Mouse (Mus musculus): ENCODE data around the gene Trp53rkb. TPM values are rescaled to one million over a fixed set of nuclear protein-coding genes. Genes with fewer than 3 reads are reported as not detected.

The Trp53rkb gene
- polyA plus RNA-seq, 1 experiment from 2014 or later = 7.3 TPM

DNA sequence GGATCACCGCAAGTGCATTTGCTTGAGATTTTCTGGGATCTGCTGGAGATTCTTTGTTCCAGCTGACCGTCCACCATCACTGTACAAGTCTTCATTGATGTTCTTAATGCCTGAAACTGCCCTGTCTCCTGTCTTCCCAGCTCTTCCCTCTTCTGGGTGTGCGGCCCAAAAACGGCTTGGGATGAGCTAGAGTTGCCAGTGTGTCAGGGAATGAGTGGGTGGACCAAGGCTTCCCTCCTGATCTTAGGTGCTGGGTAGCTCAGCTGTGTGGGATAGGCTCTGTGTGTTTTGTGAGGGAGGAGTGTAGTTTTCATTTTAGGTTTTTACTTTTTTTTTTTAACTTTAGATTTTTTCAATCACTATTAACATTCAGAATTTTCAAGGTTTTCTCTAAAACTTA lies 42.5 kb downstream of the Trp53rkb start:
- H3K27ac ChIP-seq (ENCODE audit: low read depth, low read length) = no peak overlapping the region
- ATAC-seq = no peak
- WGBS = 94% methylated on average over 4 of the region's 4 CpGs

DNA sequence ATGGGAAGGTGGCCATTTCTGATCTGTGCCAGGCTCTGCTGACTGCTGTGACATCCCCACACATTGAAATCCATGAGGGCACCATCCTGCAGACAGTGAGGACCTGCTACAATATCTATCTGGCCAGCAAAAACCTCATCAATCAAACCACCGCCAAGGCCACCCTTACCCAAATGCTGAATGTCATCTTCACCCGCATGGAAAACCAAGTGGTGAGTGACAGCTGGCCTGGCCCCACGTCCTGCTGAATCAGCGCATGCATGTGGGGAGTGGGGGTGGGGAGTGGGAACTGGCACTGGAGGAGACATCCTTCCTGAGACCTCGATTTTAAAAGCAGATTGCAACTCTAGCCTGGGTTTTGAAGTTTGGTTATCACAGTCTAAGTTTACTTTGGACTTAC lies 43.2 kb downstream of the Trp53rkb start:
- H3K9ac ChIP-seq (ENCODE audit: low read depth, low read length) = no peak overlapping the region
- no peak for ATAC-seq
- H3K27me3 ChIP-seq (replicated peaks; ENCODE audit: control insufficient read depth, insufficient read depth, low read length) = no peaks in the 10 kb centered on the region
- WGBS = 64% methylated on average over 5 of the region's 5 CpGs
- H3K36me3 ChIP-seq (ENCODE audit: control insufficient read depth, insufficient read depth, low read length) = peaks cover 2% of the 10 kb centered on the region; the same call in 1 of the 2 replicates
- H3K9me3 ChIP-seq (ENCODE audit: control insufficient read depth, low read length) = no peaks in the 10 kb centered on the region
- H3K27ac ChIP-seq (ENCODE audit: low read depth, low read length) = no peak overlapping the region
- H3K4me2 ChIP-seq (ENCODE audit: low read length) = no peak overlapping the region
- H3K4me1 ChIP-seq (ENCODE audit: control insufficient read depth, insufficient read depth, low read depth, low read length) = no peaks in the 10 kb centered on the region
- H3K4me3 ChIP-seq (ENCODE audit: low read length) = no peak overlapping the region

More for the DNA sequence above, 42.5 kb downstream of the Trp53rkb start:
- Histone ChIP-seq H3K9me3 (ENCODE audit: control insufficient read depth, low read length) (no peaks in the 10 kb centered on the region), H3K4me2 (ENCODE audit: low read length) (no peak overlapping the region), H3K9ac (ENCODE audit: low read depth, low read length) (no peak overlapping the region), H3K27me3 (replicated peaks; ENCODE audit: control insufficient read depth, insufficient read depth, low read length) (no peaks in the 10 kb centered on the region), H3K4me1 (ENCODE audit: control insufficient read depth, insufficient read depth, low read depth, low read length) (no peaks in the 10 kb centered on the region), H3K36me3 (ENCODE audit: control insufficient read depth, insufficient read depth, low read length) (peaks cover 2% of the 10 kb centered on the region; the same call in 1 of the 2 replicates), H3K4me3 (ENCODE audit: low read length) (no peak overlapping the region)

DNA sequence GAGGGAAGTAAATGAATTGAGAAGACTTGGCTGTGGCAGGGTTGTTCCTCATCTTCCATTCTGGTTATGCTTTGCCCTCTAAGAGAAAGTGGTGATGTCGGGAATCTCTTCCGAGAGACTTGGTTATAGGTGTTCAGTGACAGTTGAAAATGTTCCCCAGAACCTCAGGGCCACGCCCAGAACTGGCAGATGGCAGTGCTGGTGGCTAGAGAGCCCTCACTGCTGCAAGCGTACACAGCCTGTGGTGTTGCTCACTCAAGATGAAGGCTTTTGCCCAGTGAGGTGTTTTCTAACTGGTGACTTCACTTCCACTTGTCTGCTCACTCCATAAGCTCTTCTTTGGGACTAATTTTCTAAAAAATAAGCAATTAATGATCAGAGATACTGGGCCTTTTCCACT lies 49.5 kb downstream of the Trp53rkb start:
- Histone ChIP-seq H3K4me3 (ENCODE audit: low read length) (no peak overlapping the region), H3K36me3 (ENCODE audit: control insufficient read depth, insufficient read depth, low read length) (peaks cover 8% of the 10 kb centered on the region; the same call in 1 of the 2 replicates), H3K4me2 (ENCODE audit: low read length) (no peak overlapping the region), H3K27ac (ENCODE audit: low read depth, low read length) (no peak overlapping the region), H3K9me3 (ENCODE audit: control insufficient read depth, low read length) (no peaks in the 10 kb centered on the region), H3K27me3 (replicated peaks; ENCODE audit: control insufficient read depth, insufficient read depth, low read length) (no peaks in the 10 kb centered on the region), H3K4me1 (ENCODE audit: control insufficient read depth, insufficient read depth, low read depth, low read length) (no peaks in the 10 kb centered on the region), H3K9ac (ENCODE audit: low read depth, low read length) (no peak overlapping the region)
- ATAC-seq = no peak
- WGBS = 84% methylated on average over 4 of the region's 4 CpGs

Other genes with a start within 250 kb of the Trp53rkb start
- 27.3 and 32.5 TPM in 2 replicates for gene Prex1, start 78.7 kb upstream of the Trp53rkb start, polyA plus RNA-seq (2015; fragmentation: Nextera tagmentation; extraction: Ambion mirVana)
- 4.2 and 5.3 TPM in 2 replicates for gene Arfgef2, start 13.1 kb downstream of the Trp53rkb start, polyA plus RNA-seq (2015; fragmentation: Nextera tagmentation; extraction: Ambion mirVana)
- 90.8 and 97.4 TPM in 2 replicates for gene Cse1l, start 113.5 kb downstream of the Trp53rkb start, polyA plus RNA-seq (2015; fragmentation: Nextera tagmentation; extraction: Ambion mirVana)
- 104 and 113 TPM in 2 replicates for gene Stau1, start 203.8 kb downstream of the Trp53rkb start, polyA plus RNA-seq (2015; fragmentation: Nextera tagmentation; extraction: Ambion mirVana)
- gene Ddx27, start 222.7 kb downstream of the Trp53rkb start, polyA plus RNA-seq (2015; fragmentation: Nextera tagmentation; extraction: Ambion mirVana) = 34.9 and 38.1 TPM in 2 replicates

Data from hindbrain, embryonic 16.5 days (tissue).